Mouse (Mus musculus) midbrain, embryonic 16.5 days (tissue): Measurements from ENCODE around the gene B020031M17Rik. TPM values are rescaled to one million over a fixed set of nuclear protein-coding genes. Genes with fewer than 3 reads are reported as not detected.
"Not testable (repeated sequence)": the region's sequence is repeated elsewhere in the genome, so short reads cannot be mapped to it uniquely, and the experiment has no call there.

Experiments used
- ATAC-seq: fragments of 200-750 bp; cut with Nextera tagmentation; 2 replicates; pipeline ENCODE4 v1.8.0; 2017; ENCODE audit warnings: moderate TSS enrichment
- H3K27ac ChIP-seq: fragments of 300-500 bp; sonication (generic); 2 replicates; pipeline ENCODE4 v1.5.1; 2014; ENCODE audit warnings: mild to moderate bottlenecking, low read length, mixed read lengths
- H3K27me3 ChIP-seq: fragments of 300-500 bp; sonication (generic); 2 replicates; pipeline ENCODE4 v1.6.1; 2014; ENCODE audit warnings: low read depth, low read length, mixed read lengths; ENCODE audit not compliant: control insufficient read depth, insufficient read depth
- H3K36me3 ChIP-seq: fragments of 300-500 bp; sonication (generic); 2 replicates; pipeline ENCODE4 v1.6.1; 2014; ENCODE audit warnings: mild to moderate bottlenecking, low read length, moderate library complexity, mixed read lengths; ENCODE audit not compliant: control insufficient read depth, insufficient read depth
- H3K4me1 ChIP-seq: fragments of 300-500 bp; sonication (generic); 2 replicates; pipeline ENCODE4 v1.6.1; 2014; ENCODE audit warnings: mild to moderate bottlenecking, low read length, mixed read lengths; ENCODE audit not compliant: control insufficient read depth, insufficient read depth
- H3K4me2 ChIP-seq: fragments of 300-500 bp; sonication (generic); 2 replicates; pipeline ENCODE4 v1.6.1; 2014; ENCODE audit warnings: mild to moderate bottlenecking, low read length, mixed read lengths
- H3K4me3 ChIP-seq: fragments of 300-500 bp; sonication (generic); 2 replicates; pipeline ENCODE4 v1.5.1; 2014; ENCODE audit warnings: low read depth, mild to moderate bottlenecking, low read length, moderate library complexity, mixed read lengths
- H3K9ac ChIP-seq: fragments of 300-500 bp; sonication (generic); 2 replicates; pipeline ENCODE4 v1.6.1; 2014; ENCODE audit warnings: low read depth, low read length, mixed read lengths
- H3K9me3 ChIP-seq: fragments of 300-500 bp; sonication (generic); replicated peaks from 2 replicates; pipeline ENCODE4 v1.6.1; 2014; ENCODE audit warnings: mild to moderate bottlenecking, low read length, mixed read lengths; ENCODE audit not compliant: control insufficient read depth, poor library complexity, severe bottlenecking
- WGBS: fragments of 180-500 bp; shearing (Covaris S2); extraction: QIAGEN DNeasy Blood & Tissue Kit; methylation state at CpG from one replicate; pipeline ENCODE4 v1.1.7; 2014; 5-methylcytosine and 5-hydroxymethylcytosine counted together
- polyA plus RNA-seq: library from polyadenylated mRNA; unstranded; fragments of >200 nt; fragmentation: Nextera tagmentation; extraction: Ambion mirVana; gene quantifications from 2 replicates; pipeline ENCODE4 v1.2.1, GENCODE M21; 2015

B020031M17Rik gene
- not detected in 2 replicates for polyA plus RNA-seq

- not testable (repeated sequence) for H3K36me3 ChIP-seq, H3K9ac ChIP-seq, H3K9me3 ChIP-seq, H3K4me2 ChIP-seq, H3K4me3 ChIP-seq, H3K27ac ChIP-seq, ATAC-seq, H3K27me3 ChIP-seq, H3K4me1 ChIP-seq
- 81% methylated on average over 3 of the region's 6 CpGs for WGBS
These were observed at the start of gene B020031M17Rik for GRCm38 (mm10) chr13:119950706-119951105. Gene B020031M17Rik (minus strand): TSS chr13:119950806.

- H3K9ac ChIP-seq, ATAC-seq, H3K27ac ChIP-seq, H3K36me3 ChIP-seq, H3K9me3 ChIP-seq, H3K4me2 ChIP-seq, H3K4me3 ChIP-seq, H3K27me3 ChIP-seq, H3K4me1 ChIP-seq: not testable (repeated sequence)
- no CpG with 5 or more reads among the region's 4 CpGs for WGBS
These were observed 48.6 kb upstream of the B020031M17Rik start for GRCm38 (mm10) chr13:119999215-119999614.

GRCm38 (mm10) chr13:119998442-119999086 is 48.0 kb upstream of the B020031M17Rik start:
- peak; percentile 62; the same call in 1 of the 2 replicates for ATAC-seq
- not testable (repeated sequence) for H3K4me1 ChIP-seq, H3K27ac ChIP-seq, H3K9ac ChIP-seq, H3K4me3 ChIP-seq, H3K4me2 ChIP-seq, H3K9me3 ChIP-seq, H3K27me3 ChIP-seq, H3K36me3 ChIP-seq
- WGBS: no CpG with 5 or more reads among the region's 22 CpGs

DNA sequence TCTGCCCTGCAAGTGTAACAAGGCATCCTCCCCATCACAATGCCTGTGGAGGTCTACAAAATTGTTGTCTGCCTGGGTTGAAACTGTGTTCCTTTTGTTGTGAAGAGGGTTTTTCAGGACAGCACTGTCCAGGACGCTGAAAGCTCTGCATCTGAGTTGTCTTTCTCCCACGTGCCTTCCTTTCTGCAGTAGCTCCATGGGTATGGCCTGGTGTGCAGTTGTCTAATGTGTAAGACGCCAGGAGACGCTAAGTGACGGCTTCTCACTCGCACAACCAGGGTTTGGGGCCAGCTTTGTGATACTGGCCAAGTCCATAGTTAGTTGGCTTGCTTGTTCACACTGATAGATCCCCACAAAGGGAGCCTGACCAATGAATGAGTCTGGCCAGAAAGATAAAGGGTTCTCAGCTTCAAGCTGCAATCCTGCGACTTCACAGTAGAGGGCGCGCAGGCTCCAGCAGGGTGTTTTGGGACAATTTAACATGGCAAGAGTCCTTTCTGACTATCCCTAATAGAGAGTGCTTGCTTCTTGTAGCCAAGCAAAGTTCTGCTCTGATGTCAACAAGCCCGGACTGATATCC is 41.4 kb upstream of the B020031M17Rik start:
- not testable (repeated sequence) for H3K27me3 ChIP-seq, H3K4me3 ChIP-seq, H3K36me3 ChIP-seq, H3K4me2 ChIP-seq, ATAC-seq, H3K4me1 ChIP-seq, H3K27ac ChIP-seq, H3K9me3 ChIP-seq, H3K9ac ChIP-seq
- no CpG with 5 or more reads among the region's 10 CpGs for WGBS

DNA sequence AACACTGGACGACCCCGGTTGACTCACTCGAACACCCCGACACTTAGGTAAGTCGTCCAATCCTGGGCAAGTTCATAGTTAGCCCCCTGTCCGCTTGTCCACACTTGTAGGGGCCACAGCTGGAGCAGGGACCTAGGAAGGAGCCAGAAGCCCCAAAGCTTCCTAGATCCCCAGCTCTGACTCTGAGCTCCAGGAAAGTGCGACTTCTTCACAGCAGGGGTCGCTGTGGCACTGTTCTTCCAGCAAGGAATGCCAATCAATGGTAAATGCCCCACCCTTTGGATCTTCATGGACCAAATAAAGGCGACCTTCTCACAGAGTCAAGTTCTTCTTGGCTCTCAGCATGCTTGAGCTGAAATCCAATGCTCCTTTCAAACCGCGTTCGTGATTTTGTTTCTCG is 40.7 kb upstream of the B020031M17Rik start:
- H3K9me3 ChIP-seq, H3K27me3 ChIP-seq, H3K36me3 ChIP-seq, H3K4me1 ChIP-seq, H3K9ac ChIP-seq, H3K27ac ChIP-seq, H3K4me3 ChIP-seq, H3K4me2 ChIP-seq: not testable (repeated sequence)
- peak; percentile 60; the same call in 1 of the 2 replicates for ATAC-seq
- no CpG with 5 or more reads among the region's 13 CpGs for WGBS

- not testable (repeated sequence) for H3K4me1 ChIP-seq, H3K27me3 ChIP-seq, H3K9ac ChIP-seq, H3K4me2 ChIP-seq, H3K4me3 ChIP-seq, H3K27ac ChIP-seq, H3K36me3 ChIP-seq, H3K9me3 ChIP-seq
- WGBS: no CpG with 5 or more reads among the region's 13 CpGs
- ATAC-seq: 0 out of 2 replicates have a peak, but pooled peaks have one; percentile 23
These were observed 18.6 kb upstream of the B020031M17Rik start for GRCm38 (mm10) chr13:119969163-119969562.

DNA sequence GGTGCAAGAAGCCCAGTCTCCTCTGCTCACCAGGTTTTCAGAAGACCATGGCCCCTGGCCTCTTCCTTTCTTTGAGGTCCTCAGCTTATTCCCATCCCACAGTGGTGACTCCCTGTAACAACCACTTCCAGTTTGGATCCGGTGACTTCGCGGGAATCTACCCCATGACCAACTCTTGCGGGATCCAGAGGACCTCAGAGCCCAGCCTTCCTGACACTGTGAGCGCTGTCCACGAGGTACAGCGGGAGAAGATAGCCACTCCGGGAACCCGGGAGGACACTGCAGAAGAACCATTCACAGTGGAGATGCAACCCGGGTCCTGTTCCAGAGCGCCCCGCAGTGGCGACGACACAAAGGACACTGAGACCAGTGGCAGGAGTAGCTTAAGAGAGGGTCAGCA is 17.6 kb upstream of the B020031M17Rik start:
- ATAC-seq: peak; percentile 53
- H3K27me3 ChIP-seq, H3K4me1 ChIP-seq, H3K4me2 ChIP-seq, H3K9ac ChIP-seq, H3K36me3 ChIP-seq, H3K27ac ChIP-seq, H3K4me3 ChIP-seq, H3K9me3 ChIP-seq: not testable (repeated sequence)
- no CpG with 5 or more reads among the region's 14 CpGs for WGBS

DNA sequence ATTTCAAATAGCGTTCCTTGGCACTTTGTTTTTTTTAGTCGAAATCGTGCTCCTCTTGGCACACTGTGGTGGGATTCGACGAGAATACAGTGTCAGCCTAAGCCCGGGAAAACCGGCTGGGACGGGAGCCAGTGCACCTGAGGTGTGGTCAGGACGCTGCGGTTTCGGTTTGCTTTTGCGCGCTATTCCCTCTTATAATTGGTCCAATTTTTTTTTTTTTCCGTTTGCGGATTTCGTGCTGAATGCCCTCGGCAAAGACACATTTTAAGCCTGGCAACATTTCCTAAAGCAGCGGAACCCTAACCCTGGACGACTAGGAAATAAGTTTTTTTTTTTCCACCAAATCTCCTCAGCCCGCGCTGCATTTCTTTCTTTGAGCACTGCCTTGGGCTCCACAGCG is 15.4 kb upstream of the B020031M17Rik start:
- not testable (repeated sequence) for H3K4me3 ChIP-seq, H3K9ac ChIP-seq, H3K9me3 ChIP-seq, H3K27me3 ChIP-seq, H3K4me2 ChIP-seq, H3K36me3 ChIP-seq, H3K4me1 ChIP-seq, H3K27ac ChIP-seq
- under 1% methylated on average over 19 of the region's 22 CpGs for WGBS
- ATAC-seq: 0 out of 2 replicates have a peak, but pooled peaks have one; percentile 36

DNA sequence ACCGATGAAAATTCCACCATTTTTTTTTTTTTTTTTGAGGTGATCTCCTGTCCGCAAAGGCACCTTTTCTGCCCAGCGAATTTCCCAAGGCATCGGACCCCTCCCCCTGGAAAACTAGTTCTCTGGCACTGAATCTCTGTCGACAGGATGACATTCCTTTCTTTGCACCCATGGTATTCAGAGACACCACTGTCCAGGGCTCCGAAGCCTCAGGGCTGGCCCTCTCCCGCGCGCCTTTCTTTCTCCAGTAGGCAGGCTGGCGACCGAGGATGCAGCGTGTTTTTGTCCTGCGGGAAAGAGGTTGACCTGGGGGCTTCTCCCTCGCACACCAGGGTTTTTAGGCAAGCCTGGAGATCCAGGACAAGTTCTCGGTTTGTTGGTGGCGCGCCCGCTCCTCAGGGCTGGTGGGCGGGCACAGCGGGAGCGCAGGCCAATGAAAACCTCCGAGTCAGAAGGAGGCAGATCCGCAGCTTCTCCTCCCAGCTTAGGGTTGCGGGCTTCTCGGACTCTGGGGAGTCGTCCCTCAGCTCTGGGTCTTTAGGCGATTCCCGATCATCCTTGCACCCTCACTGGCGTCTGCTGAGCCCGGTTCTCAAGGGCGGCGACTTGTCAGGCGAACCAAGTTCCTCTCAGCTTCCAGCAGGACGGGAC is 14.8 kb upstream of the B020031M17Rik start:
- not testable (repeated sequence) for H3K4me1 ChIP-seq, H3K9ac ChIP-seq, H3K4me2 ChIP-seq, H3K27me3 ChIP-seq, H3K4me3 ChIP-seq, H3K27ac ChIP-seq, H3K9me3 ChIP-seq, H3K36me3 ChIP-seq
- under 1% methylated on average over 11 of the region's 34 CpGs for WGBS
- 0 out of 2 replicates have a peak, but pooled peaks have one; percentile 23 for ATAC-seq
